Mouse (Mus musculus) adrenal gland, adult 8-10 months (tissue): ENCODE measurements around the gene Tnrc18. TPM values are rescaled to one million over a fixed set of nuclear protein-coding genes. Genes with fewer than 3 reads are reported as not detected.

Experiments
- DNase-seq: peaks from one replicate; pipeline ENCODE4 v3.0.0; 2022
- total RNA-seq, 4 experiments: library from RNA; stranded (reverse); gene quantifications; 2 replicates each; pipeline ENCODE4 v1.2.4; 2022

The Tnrc18 gene
- total RNA-seq, 4 experiments from 2014 or later = 75.1 to 117 (median 96.9) TPM

DNA sequence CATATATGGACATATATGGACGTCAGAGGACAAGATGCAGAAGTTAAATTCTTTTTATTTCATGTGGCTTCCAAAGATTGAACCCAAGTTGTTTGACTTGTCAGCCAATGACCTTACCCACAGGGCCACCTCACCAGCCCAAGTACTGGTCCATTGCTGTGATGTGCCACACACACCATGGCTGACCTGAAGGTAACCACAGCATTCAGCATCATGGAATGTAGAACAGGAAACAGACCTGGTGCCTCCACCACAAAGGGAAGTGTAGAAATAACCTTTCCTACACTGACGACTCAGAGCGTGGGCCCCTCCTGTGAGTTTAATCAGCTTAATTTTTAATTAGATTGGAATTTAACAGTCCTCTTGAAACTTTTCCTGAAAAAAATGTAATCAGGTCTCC lies 127.1 kb downstream of the Tnrc18 start:
- no peak for DNase-seq

DNA sequence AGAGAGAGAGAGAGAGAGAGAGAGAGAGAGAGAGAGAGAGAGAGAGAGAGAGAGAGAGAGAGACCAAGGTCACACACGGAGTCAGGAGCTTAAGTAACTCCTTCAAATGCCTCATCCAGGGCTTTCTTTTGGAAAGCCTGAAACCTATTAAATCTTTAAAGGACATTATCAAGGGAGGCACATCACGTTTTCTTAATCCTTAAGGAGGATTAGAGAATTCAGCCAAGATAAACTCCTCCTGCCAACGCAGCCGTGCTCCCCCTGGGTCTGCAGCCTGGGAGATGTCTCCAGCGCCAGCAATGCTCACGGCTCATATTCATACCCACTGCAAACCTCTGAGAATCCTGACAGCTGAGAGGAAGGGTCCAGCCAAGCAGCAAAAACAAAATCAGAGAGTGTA lies 128.6 kb downstream of the Tnrc18 start:
- DNase-seq = no peak

DNA sequence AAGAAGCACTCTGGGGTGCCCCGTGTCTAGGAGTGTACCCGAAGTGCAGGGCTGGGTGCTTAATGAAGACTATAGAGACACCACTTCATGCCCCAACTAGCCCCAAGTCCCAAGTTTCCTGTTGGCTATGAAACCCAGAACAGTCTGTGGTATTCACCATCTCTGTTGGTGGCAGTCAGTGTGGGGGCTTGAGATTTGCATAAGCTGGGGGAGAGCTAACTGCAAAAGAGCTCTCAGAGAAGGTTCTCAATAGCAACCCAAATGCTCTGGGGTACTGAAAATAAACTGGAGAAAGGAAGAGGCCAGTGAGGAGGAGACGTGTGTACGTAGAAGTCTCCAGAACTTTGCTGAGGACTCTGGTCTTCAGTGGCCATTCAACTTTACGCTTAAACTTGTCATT lies 134.9 kb downstream of the Tnrc18 start:
- DNase-seq = no peak

DNA sequence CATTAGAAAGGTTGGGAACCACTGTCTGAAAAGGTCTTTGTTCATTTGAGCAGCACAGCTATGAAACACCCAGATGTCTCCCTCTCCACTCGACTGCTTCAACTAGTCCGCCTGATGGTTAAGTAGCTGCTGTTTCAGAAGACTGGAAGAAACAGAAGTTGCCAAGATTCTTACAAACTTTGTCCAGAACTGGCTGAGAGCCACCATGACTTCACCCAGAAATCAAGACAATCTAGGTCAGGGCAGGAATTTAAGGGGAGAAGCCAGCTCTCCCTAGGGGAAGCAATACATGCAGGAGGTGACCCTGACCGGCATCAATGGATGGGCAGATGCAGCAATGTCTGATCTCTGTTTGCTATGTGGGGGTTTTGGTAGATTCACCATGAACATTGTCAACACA lies 135.6 kb downstream of the Tnrc18 start:
- peak; percentile 69 for DNase-seq

DNA sequence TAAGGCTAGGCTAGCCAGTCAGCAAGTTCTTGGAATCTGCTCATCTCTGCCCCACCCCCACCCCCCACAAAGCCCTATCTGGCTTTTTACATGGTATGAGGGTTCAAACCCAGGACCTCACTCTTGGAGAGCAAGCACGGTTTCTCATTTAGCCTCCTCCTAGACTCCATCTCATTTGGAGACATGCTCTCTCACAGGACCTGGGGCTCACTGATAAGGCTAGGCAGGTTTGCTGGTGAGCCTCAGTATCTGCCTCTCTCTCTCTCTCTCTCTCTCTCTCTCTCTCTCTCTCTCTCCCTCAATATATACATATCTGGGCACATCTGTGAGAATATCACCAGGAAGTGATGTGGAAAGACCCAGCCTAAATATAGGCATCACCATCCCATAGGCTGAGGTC lies 138.4 kb downstream of the Tnrc18 start:
- no peak for DNase-seq

DNA sequence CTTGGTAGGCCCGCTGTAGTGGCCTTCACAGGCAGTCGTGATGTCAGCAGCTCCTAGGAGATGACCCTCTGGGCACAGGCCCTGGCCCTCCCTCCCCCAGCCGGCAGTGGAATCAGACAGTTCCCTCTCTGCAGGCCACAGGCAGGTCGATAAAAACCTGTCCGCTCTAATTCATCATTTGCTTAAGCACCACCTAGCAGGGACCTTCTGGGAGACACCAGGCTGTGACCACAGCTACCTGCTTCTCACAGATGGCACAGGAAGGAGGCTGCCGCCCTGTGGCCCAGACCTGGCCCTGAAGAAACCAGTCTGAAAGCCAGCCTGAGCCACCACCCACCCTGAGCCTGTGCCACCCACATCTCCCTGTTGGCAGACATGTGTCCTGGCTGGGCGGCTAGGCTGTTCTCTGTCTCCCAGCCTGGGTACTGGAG lies 139.3 kb downstream of the Tnrc18 start:
- DNase-seq = peak; percentile 83

Other genes with a start within 250 kb of the Tnrc18 start
- 10 to 100 TPM; 33.7 to 65.5 (median 38.5) TPM for gene Mmd2, start 208.9 kb downstream of the Tnrc18 start, total RNA-seq
- gene Wipi2, start 190.0 kb downstream of the Tnrc18 start, total RNA-seq = 100 to 1,000 TPM in 2 of 4 experiments, 10 to 100 TPM in 2; 92.3 to 120 (median 107) TPM
- gene Slc29a4, start 125.2 kb downstream of the Tnrc18 start, total RNA-seq = 10 to 100 TPM; 19.9 to 51.4 (median 32.9) TPM
- 10 to 100 TPM; 14.0 to 18.5 (median 15.1) TPM for gene Fbxl18, start 77.8 kb upstream of the Tnrc18 start, total RNA-seq
- gene Actb, start 89.1 kb upstream of the Tnrc18 start, total RNA-seq = 1,000 to 10,000 TPM; 3,015 to 3,481 (median 3,228) TPM
- gene Fscn1, start 142.7 kb upstream of the Tnrc18 start, total RNA-seq = 10 to 100 TPM; 22.0 to 33.6 (median 31.7) TPM